Mouse (Mus musculus): Measurements from ENCODE around the gene Igfl3.

The Igfl3 gene

DNA sequence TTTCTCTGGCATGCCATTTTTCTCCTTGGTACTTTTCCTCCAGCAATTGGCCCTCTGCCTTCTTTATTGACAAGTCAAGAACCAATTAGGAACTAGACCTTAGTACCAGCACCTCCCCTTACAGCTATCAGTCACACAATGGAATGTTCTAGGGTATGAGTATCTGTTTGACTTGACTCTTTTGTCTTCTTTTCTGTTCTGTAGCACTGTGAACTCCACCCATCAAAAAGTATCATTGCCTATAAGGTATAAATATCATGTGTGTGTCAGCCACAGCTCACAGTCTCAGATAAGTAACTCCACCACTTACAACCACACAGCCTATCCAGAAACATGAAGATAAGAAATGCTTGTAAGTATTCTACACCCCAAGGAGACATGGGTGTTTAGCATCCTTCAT, at the start of gene Igfl3:
Gene Igfl3 (plus strand): TSS at position 301 of the 400 bp plus-strand sequence.
- no peak for DNase-seq

GRCm38 (mm10) chr7:18210938-18211337, 34.6 kb downstream of the Igfl3 start:
- DNase-seq, result no peak

- DNase-seq, result no peak
Observed at GRCm38 (mm10) chr7:18214699-18215098, 38.4 kb downstream of the Igfl3 start.
